ENCODE assay signal across 34 mouse cellular contexts in the genomic region with DNA sequence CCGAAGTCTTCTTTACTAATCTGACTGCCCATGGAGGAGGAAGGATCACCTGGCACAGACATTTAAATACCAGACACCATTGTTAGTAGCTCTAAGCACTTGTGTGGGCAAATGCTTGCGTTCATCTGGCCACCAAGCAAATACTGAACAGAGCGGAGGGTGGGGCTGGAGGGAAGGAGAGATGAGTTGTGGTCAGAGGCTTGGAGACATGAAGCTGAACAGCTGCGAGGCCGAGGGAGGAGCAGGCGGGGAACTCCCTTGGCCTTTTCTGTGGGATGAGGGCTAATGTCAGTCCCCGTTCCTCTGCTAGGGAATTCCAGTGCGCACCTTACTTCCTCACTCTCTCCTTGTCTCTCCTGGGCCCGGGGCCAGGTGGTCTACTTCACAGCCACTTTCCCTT. TPM values are rescaled to one million over a fixed set of nuclear protein-coding genes. Genes with fewer than 3 reads are reported as not detected.
A peak's percentile ranks its signal among the peaks of the same experiment; 100 is the strongest.
DNase-seq lines count a peak whose midpoint lies in the region; ATAC-seq and TF ChIP-seq lines count a peak whose summit lies in the region.
"Had no signal": no experiment of that assay in that cellular context is flagged by ENCODE, and none has a peak within 500 bp of the region (broad histone marks: within the 10 kb centered on the region; RNA-seq: fewer than 3 reads in every experiment).

No protein-coding gene starts in this region.

- 60% methylated on average over 9 of the region's 9 CpGs for WGBS in intestine, embryonic 14.5 days
- 62% methylated on average over 9 of the region's 9 CpGs for WGBS in intestine, embryonic 15.5 days
- WGBS in limb, embryonic 15.5 days: 66% methylated on average over 9 of the region's 9 CpGs
- 48% methylated on average over 9 of the region's 9 CpGs for WGBS in stomach, postnatal 0 days

- intact Hi-C loops in gastrocnemius, adult 2 months (cut with DNase I): loop anchor here (5.0 kb wide), 1 partner anchor 53 kb away; no protein-coding TSS in a partner anchor

- H3K9ac ChIP-seq in intestine, embryonic 14.5 days (ENCODE audit: low read length): no peak overlapping the region
- H3K9ac ChIP-seq in intestine, embryonic 15.5 days: no peak overlapping the region
- no peak overlapping the region for H3K9ac ChIP-seq in limb, embryonic 15.5 days
- no peak overlapping the region for H3K9ac ChIP-seq in stomach, postnatal 0 days (ENCODE audit: low read length)
- H3K9ac ChIP-seq: embryonic facial prominence, embryonic 12.5 days; forebrain, embryonic 12.5 days; heart, embryonic 12.5 days; hindbrain, embryonic 15.5 days; limb, embryonic 13.5 days; liver, embryonic 13.5 days; midbrain, embryonic 13.5 days had no signal

- H3K36me3 ChIP-seq in intestine, embryonic 14.5 days (ENCODE audit: control insufficient read depth, insufficient read depth, low read length): no peaks in the 10 kb centered on the region
- no peaks in the 10 kb centered on the region for H3K36me3 ChIP-seq in intestine, embryonic 15.5 days
- no peaks in the 10 kb centered on the region for H3K36me3 ChIP-seq in limb, embryonic 15.5 days
- no peaks in the 10 kb centered on the region for H3K36me3 ChIP-seq in stomach, postnatal 0 days (ENCODE audit: control insufficient read depth, insufficient read depth, low read length)
- H3K36me3 ChIP-seq: embryonic facial prominence, embryonic 12.5 days; forebrain, embryonic 12.5 days; heart, embryonic 12.5 days; hindbrain, embryonic 15.5 days; limb, embryonic 13.5 days; liver, embryonic 13.5 days; midbrain, embryonic 13.5 days had no signal

- no peak for TF ChIP-seq EP300 in stomach, postnatal 0 days (optimal IDR thresholded peaks at IDR 0.05)

- TF ChIP-seq CTCF in gastrocnemius, adult 2 months (IDR thresholded peaks at IDR 0.05): no peak
- TF ChIP-seq CTCF in stomach, postnatal 0 days (IDR thresholded peaks at IDR 0.05; ENCODE audit: low read depth): no peak
- no peak for TF ChIP-seq CTCF in layer of hippocampus, adult 2 months (conservative IDR thresholded peaks at IDR 0.05)

- 0 out of 2 replicates have a peak, but pooled peaks have one; percentile 19 for ATAC-seq in intestine, embryonic 14.5 days (replicated peaks; ENCODE audit: low FRiP score, low TSS enrichment, low read depth)
- ATAC-seq in intestine, embryonic 15.5 days: no peak
- ATAC-seq in limb, embryonic 15.5 days (ENCODE audit: insufficient number of reproducible peaks, low FRiP score, low TSS enrichment, low read depth): 0 out of 2 replicates have a peak, but pooled peaks have one; percentile 22
- ATAC-seq in stomach, postnatal 0 days (ENCODE audit: low FRiP score, low TSS enrichment): peak; percentile 33; the same call in 1 of the 2 replicates
- ATAC-seq: intestine, embryonic 16.5 days; midbrain, embryonic 13.5 days; Patski had no signal

- no peaks in the 10 kb centered on the region for H3K27me3 ChIP-seq in intestine, embryonic 14.5 days (replicated peaks; ENCODE audit: control insufficient read depth, insufficient read depth, low read length)
- no peaks in the 10 kb centered on the region for H3K27me3 ChIP-seq in intestine, embryonic 15.5 days (replicated peaks)
- H3K27me3 ChIP-seq in limb, embryonic 15.5 days: no peaks in the 10 kb centered on the region
- no peaks in the 10 kb centered on the region for H3K27me3 ChIP-seq in stomach, postnatal 0 days (ENCODE audit: control insufficient read depth, insufficient read depth, low read length)
- H3K27me3 ChIP-seq: forebrain, embryonic 12.5 days; hindbrain, embryonic 15.5 days; limb, embryonic 13.5 days; liver, embryonic 13.5 days; midbrain, embryonic 13.5 days had no signal

- H3K27ac ChIP-seq in gastrocnemius, adult 2 months: no peak overlapping the region
- no peak overlapping the region for H3K27ac ChIP-seq in intestine, embryonic 14.5 days (ENCODE audit: low read depth)
- H3K27ac ChIP-seq in intestine, embryonic 15.5 days: no peak overlapping the region
- no peak overlapping the region for H3K27ac ChIP-seq in limb, embryonic 15.5 days
- no peak overlapping the region for H3K27ac ChIP-seq in stomach, postnatal 0 days (replicated peaks)
- no peak overlapping the region for H3K27ac ChIP-seq in layer of hippocampus, adult 2 months
- H3K27ac ChIP-seq: embryonic facial prominence, embryonic 12.5 days; forebrain, embryonic 12.5 days; hindbrain, embryonic 15.5 days; left cerebral cortex, adult 2 months; limb, embryonic 13.5 days; liver, embryonic 13.5 days; midbrain, embryonic 13.5 days had no signal

- H3K9me3 ChIP-seq in intestine, embryonic 14.5 days (ENCODE audit: control insufficient read depth, low read length): no peaks in the 10 kb centered on the region
- H3K9me3 ChIP-seq in intestine, embryonic 15.5 days: no peaks in the 10 kb centered on the region
- H3K9me3 ChIP-seq in limb, embryonic 15.5 days: no peaks in the 10 kb centered on the region
- H3K9me3 ChIP-seq in stomach, postnatal 0 days (ENCODE audit: control insufficient read depth, low read length): no peaks in the 10 kb centered on the region
- H3K9me3 ChIP-seq: embryonic facial prominence, embryonic 12.5 days; forebrain, embryonic 12.5 days; heart, embryonic 12.5 days; hindbrain, embryonic 15.5 days; limb, embryonic 13.5 days; liver, embryonic 13.5 days; midbrain, embryonic 13.5 days had no signal

- H3K4me2 ChIP-seq in intestine, embryonic 14.5 days (ENCODE audit: low read length): no peak overlapping the region
- H3K4me2 ChIP-seq in intestine, embryonic 15.5 days (replicated peaks): no peak overlapping the region
- no peak overlapping the region for H3K4me2 ChIP-seq in limb, embryonic 15.5 days
- H3K4me2 ChIP-seq in stomach, postnatal 0 days (replicated peaks; ENCODE audit: low read depth): no peak overlapping the region
- H3K4me2 ChIP-seq: embryonic facial prominence, embryonic 12.5 days; forebrain, embryonic 12.5 days; heart, embryonic 12.5 days; hindbrain, embryonic 15.5 days; limb, embryonic 13.5 days; liver, embryonic 13.5 days; midbrain, embryonic 13.5 days had no signal

- H3K4me3 ChIP-seq in gastrocnemius, adult 2 months: no peak overlapping the region
- H3K4me3 ChIP-seq in intestine, embryonic 14.5 days (ENCODE audit: low read depth, low read length): no peak overlapping the region
- H3K4me3 ChIP-seq in intestine, embryonic 15.5 days (replicated peaks): no peak overlapping the region
- H3K4me3 ChIP-seq in limb, embryonic 15.5 days: no peak overlapping the region
- H3K4me3 ChIP-seq in stomach, postnatal 0 days (ENCODE audit: low read depth, low read length): no peak overlapping the region
- H3K4me3 ChIP-seq in layer of hippocampus, adult 2 months: no peak overlapping the region
- H3K4me3 ChIP-seq: embryonic facial prominence, embryonic 12.5 days; erythroblast, embryonic 14.5 days; forebrain, embryonic 12.5 days; heart, embryonic 12.5 days; hindbrain, embryonic 15.5 days; left cerebral cortex, adult 2 months; limb, embryonic 13.5 days; liver, embryonic 13.5 days; midbrain, embryonic 13.5 days had no signal

- peaks cover 8% of the 10 kb centered on the region; the same call in 1 of the 2 replicates for H3K4me1 ChIP-seq in intestine, embryonic 14.5 days (replicated peaks; ENCODE audit: control insufficient read depth, insufficient read depth, low read length)
- no peaks in the 10 kb centered on the region for H3K4me1 ChIP-seq in intestine, embryonic 15.5 days (replicated peaks)
- peaks cover 21% of the 10 kb centered on the region for H3K4me1 ChIP-seq in limb, embryonic 15.5 days
- no peaks in the 10 kb centered on the region for H3K4me1 ChIP-seq in stomach, postnatal 0 days (replicated peaks; ENCODE audit: control insufficient read depth, insufficient read depth)

- DNase-seq in gastrocnemius, adult 2 months: peak; percentile 47
- no peak for DNase-seq in gastrocnemius, postnatal 10 days
- DNase-seq in intestine, embryonic 14.5 days (ENCODE audit: low spot score): no peak
- no peak for DNase-seq in stomach, postnatal 0 days (ENCODE audit: low spot score)
- no peak for DNase-seq in layer of hippocampus, adult 2 months (ENCODE audit: low spot score in 2 of 2)
- DNase-seq: adrenal gland, postnatal 10 days; cerebellum, adult 8-10 months; cerebellum, postnatal 25 days; kidney, adult 9 months; kidney, postnatal 14 days; liver, embryonic 13.5 days; lung, adult 18-20 months; lung, postnatal 4 days; retina, postnatal 1 day; right cerebral cortex, postnatal 14 days; thymus, adult 18-20 months had no signal

RNA-seq across cellular contexts. Expression of a gene that starts 17.1 kb away (rescaled TPM):
- under 1 TPM; 0.11 to 0.20 TPM for total RNA-seq in gastrocnemius, adult 2 months (2021)
- under 1 TPM; 0.40 to 0.59 TPM for total RNA-seq in gastrocnemius, postnatal 10 days (2021)
- polyA plus RNA-seq in intestine, embryonic 14.5 days (2014; fragmentation: Nextera tagmentation; extraction: Ambion mirVana): not detected in 2 replicates
- polyA plus RNA-seq in intestine, embryonic 15.5 days (2015; fragmentation: Nextera tagmentation; extraction: Ambion mirVana): 0.11 and 0.19 TPM in 2 replicates
- polyA plus RNA-seq in limb, embryonic 15.5 days (2015; fragmentation: Nextera tagmentation; extraction: Ambion mirVana): 0.28 TPM in 1 of 2 replicates, not detected in the other
- polyA plus RNA-seq in stomach, postnatal 0 days (2015; fragmentation: Nextera tagmentation; extraction: Ambion mirVana): 0.11 and 0.17 TPM in 2 replicates
- total RNA-seq in layer of hippocampus, adult 2 months (2021): 1 to 10 TPM in 1 of 2 experiments, under 1 TPM in 1; 0.93 to 2.1 TPM
- total RNA-seq: hematopoietic stem cell, adult 5-6 weeks; megakaryocyte-erythroid progenitor cell, adult 5-6 weeks; MEL had no signal
- polyA plus RNA-seq: embryonic facial prominence, embryonic 12.5 days; erythroblast, embryonic 14.5 days; heart, embryonic 12.5 days; heart, postnatal 0 days; limb, embryonic 13.5 days; lung, postnatal 0 days; neural tube, embryonic 14.5 days had no signal

RNA-seq across cellular contexts. Expression of a gene that starts 25.7 kb away (rescaled TPM):
- under 1 TPM; 0.20 to 0.46 TPM for total RNA-seq in gastrocnemius, adult 2 months (2021)
- 1 to 10 TPM; 6.6 to 7.0 TPM for total RNA-seq in gastrocnemius, postnatal 10 days (2021)
- polyA plus RNA-seq in intestine, embryonic 14.5 days (2014; fragmentation: Nextera tagmentation; extraction: Ambion mirVana): 0.78 and 0.99 TPM in 2 replicates
- 1.3 and 1.6 TPM in 2 replicates for polyA plus RNA-seq in intestine, embryonic 15.5 days (2015; fragmentation: Nextera tagmentation; extraction: Ambion mirVana)
- polyA plus RNA-seq in limb, embryonic 15.5 days (2015; fragmentation: Nextera tagmentation; extraction: Ambion mirVana): 2.3 and 4.6 TPM in 2 replicates
- 0.46 and 0.52 TPM in 2 replicates for polyA plus RNA-seq in stomach, postnatal 0 days (2015; fragmentation: Nextera tagmentation; extraction: Ambion mirVana)
- total RNA-seq in layer of hippocampus, adult 2 months (2021): 10 to 100 TPM in 1 of 2 experiments, 1 to 10 TPM in 1; 8.3 to 13.5 TPM
- polyA plus RNA-seq: Patski had no signal
